Mouse (Mus musculus): ENCODE measurements at regions not wholly inside any gene's neighbourhood (a gene's known extent, or its start where the extent isn't known, plus 50 kb on each side); places are given as distances from the start of the nearest gene placed in this dataset.

GRCm38 (mm10) chr16:49979426-49979940, 179.2 kb downstream of the Cd47 start:
- TF ChIP-seq POLR2A (IDR thresholded peaks at IDR 0.05; ENCODE audit: extremely low read depth, insufficient read depth, low read length) (no peak), CTCF (IDR thresholded peaks at IDR 0.05; ENCODE audit: extremely low read depth, insufficient read depth, low read length) (no peak)

Measured in cortical plate, adult 2 months (tissue).